Mouse (Mus musculus) adrenal gland, adult (tissue): ENCODE data around the gene Dpysl5.
A peak's percentile ranks its signal among the peaks of the same experiment; 100 is the strongest.

ENCODE experiments used
- DNase-seq, 2 experiments: peaks; one replicate each; pipeline ENCODE4 v3.0.0; 2022 to 2023; ENCODE audit warnings: low spot score in 1 of 2; ENCODE audit not compliant: inconsistent age in 2 of 2

Gene Dpysl5

GRCm38 (mm10) chr5:30701866-30702265 is 9.5 kb upstream of the Dpysl5 start:
- DNase-seq = peak in 1 of 2 experiments; percentile 24

- peak; percentile 68 to 89 for DNase-seq
These were observed 1.5 kb upstream of the Dpysl5 start for GRCm38 (mm10) chr5:30709744-30710383.

- peak in 1 of 2 experiments; percentile 37 for DNase-seq
These were observed 878 bp upstream of the Dpysl5 start for GRCm38 (mm10) chr5:30710486-30710885.

GRCm38 (mm10) chr5:30712002-30712390 is 632 bp downstream of the Dpysl5 start:
- DNase-seq = peak in 1 of 2 experiments; percentile 36

- DNase-seq = peak; percentile 11 to 40
These were observed 1.3 kb downstream of the Dpysl5 start for GRCm38 (mm10) chr5:30712441-30713298.

- DNase-seq = peak; percentile 13 to 43
These were observed 1.9 kb downstream of the Dpysl5 start for GRCm38 (mm10) chr5:30713299-30713675.

GRCm38 (mm10) chr5:30713691-30714090 is 2.3 kb downstream of the Dpysl5 start:
- DNase-seq = no peak

GRCm38 (mm10) chr5:30716311-30716710 is 4.9 kb downstream of the Dpysl5 start:
- no peak for DNase-seq

GRCm38 (mm10) chr5:30717506-30717905 is 6.1 kb downstream of the Dpysl5 start:
- DNase-seq = no peak

- no peak for DNase-seq
These were observed 6.8 kb downstream of the Dpysl5 start for GRCm38 (mm10) chr5:30717991-30718703.

GRCm38 (mm10) chr5:30721935-30722334 is 10.6 kb downstream of the Dpysl5 start:
- DNase-seq = no peak

GRCm38 (mm10) chr5:30726151-30726693 is 14.9 kb downstream of the Dpysl5 start:
- DNase-seq = no peak

GRCm38 (mm10) chr5:30732511-30732910 is 21.1 kb downstream of the Dpysl5 start:
- no peak for DNase-seq

GRCm38 (mm10) chr5:30734666-30735065 is 23.3 kb downstream of the Dpysl5 start:
- no peak for DNase-seq

- DNase-seq = peak in 1 of 2 experiments; percentile 33
These were observed 26.9 kb downstream of the Dpysl5 start for GRCm38 (mm10) chr5:30738127-30738828.

GRCm38 (mm10) chr5:30739595-30739994 is 28.2 kb downstream of the Dpysl5 start:
- no peak for DNase-seq

GRCm38 (mm10) chr5:30749582-30750311 is 38.4 kb downstream of the Dpysl5 start:
- DNase-seq = no peak

- DNase-seq = no peak
These were observed 39.7 kb downstream of the Dpysl5 start for GRCm38 (mm10) chr5:30751071-30751470.

- DNase-seq = no peak
These were observed 41.8 kb downstream of the Dpysl5 start for GRCm38 (mm10) chr5:30753128-30753527.

- no peak for DNase-seq
These were observed 43.9 kb downstream of the Dpysl5 start for GRCm38 (mm10) chr5:30755215-30755614.
